Mouse (Mus musculus): Measurements from ENCODE around the gene Uck2. TPM values are rescaled to one million over a fixed set of nuclear protein-coding genes. Genes with fewer than 3 reads are reported as not detected.

The Uck2 gene
- polyA plus RNA-seq, 1 experiment from 2014 or later = 86.3 TPM

- Histone ChIP-seq H3K4me2 (replicated peaks; ENCODE audit: low read depth, low read length) (no peak overlapping the region), H3K27ac (ENCODE audit: low read length) (no peak overlapping the region), H3K4me3 (ENCODE audit: low read depth, low read length) (no peak overlapping the region), H3K27me3 (ENCODE audit: control insufficient read depth, insufficient read depth, low read length) (no peaks in the 10 kb centered on the region), H3K9me3 (ENCODE audit: control insufficient read depth, low read depth, low read length) (no peaks in the 10 kb centered on the region), H3K9ac (replicated peaks; ENCODE audit: low read depth, low read length) (no peak overlapping the region), H3K4me1 (ENCODE audit: control insufficient read depth, insufficient read depth, low read length) (peaks cover 17% of the 10 kb centered on the region), H3K36me3 (ENCODE audit: control insufficient read depth, insufficient read depth, low read length) (no peaks in the 10 kb centered on the region)
- 39% methylated on average over 11 of the region's 11 CpGs for WGBS
- no peak; the same call in 1 of the 2 replicates for ATAC-seq (ENCODE audit: insufficient number of reproducible peaks, insufficient read depth, low FRiP score, low read depth)
Observed at GRCm38 (mm10) chr1:167288665-167289538, 3.8 kb upstream of the Uck2 start.

- Histone ChIP-seq H3K4me2 (replicated peaks; ENCODE audit: low read depth, low read length) (no peak overlapping the region), H3K27me3 (ENCODE audit: control insufficient read depth, insufficient read depth, low read length) (no peaks in the 10 kb centered on the region), H3K36me3 (ENCODE audit: control insufficient read depth, insufficient read depth, low read length) (no peaks in the 10 kb centered on the region), H3K9me3 (ENCODE audit: control insufficient read depth, low read depth, low read length) (no peaks in the 10 kb centered on the region), H3K4me3 (ENCODE audit: low read depth, low read length) (no peak overlapping the region), H3K9ac (replicated peaks; ENCODE audit: low read depth, low read length) (no peak overlapping the region), H3K27ac (ENCODE audit: low read length) (no peak overlapping the region), H3K4me1 (ENCODE audit: control insufficient read depth, insufficient read depth, low read length) (peaks cover 20% of the 10 kb centered on the region)
- ATAC-seq (ENCODE audit: insufficient number of reproducible peaks, insufficient read depth, low FRiP score, low read depth) = no peak
- WGBS = 74% methylated on average over 5 of the region's 5 CpGs
Observed at GRCm38 (mm10) chr1:167287156-167287555, 2.0 kb upstream of the Uck2 start.

- H3K4me1 ChIP-seq (ENCODE audit: control insufficient read depth, insufficient read depth, low read length) = peaks cover 16% of the 10 kb centered on the region
- no peak overlapping the region; the same call in 1 of the 2 replicates for H3K27ac ChIP-seq (ENCODE audit: low read length)
- H3K4me3 ChIP-seq (ENCODE audit: low read depth, low read length) = peak overlapping the region; percentile 93
- H3K9me3 ChIP-seq (ENCODE audit: control insufficient read depth, low read depth, low read length) = no peaks in the 10 kb centered on the region
- peak overlapping the region; percentile 84; the same call in 1 of the 2 replicates for H3K9ac ChIP-seq (replicated peaks; ENCODE audit: low read depth, low read length)
- 2% methylated on average over 8 of the region's 8 CpGs for WGBS
- ATAC-seq (ENCODE audit: insufficient number of reproducible peaks, insufficient read depth, low FRiP score, low read depth) = no peak
- no peaks in the 10 kb centered on the region for H3K36me3 ChIP-seq (ENCODE audit: control insufficient read depth, insufficient read depth, low read length)
- H3K27me3 ChIP-seq (ENCODE audit: control insufficient read depth, insufficient read depth, low read length) = no peaks in the 10 kb centered on the region
- peak overlapping the region; percentile 76 for H3K4me2 ChIP-seq (replicated peaks; ENCODE audit: low read depth, low read length)
Observed at GRCm38 (mm10) chr1:167285356-167285755, 236 bp upstream of the Uck2 start.

- H3K9me3 ChIP-seq (ENCODE audit: control insufficient read depth, low read depth, low read length) = no peaks in the 10 kb centered on the region
- H3K4me3 ChIP-seq (ENCODE audit: low read depth, low read length) = peak overlapping the region; percentile 93
- under 1% methylated on average over 50 of the region's 51 CpGs for WGBS
- peak; percentile 92 for ATAC-seq (ENCODE audit: insufficient number of reproducible peaks, insufficient read depth, low FRiP score, low read depth)
- peak overlapping the region; percentile 84 for H3K9ac ChIP-seq (replicated peaks; ENCODE audit: low read depth, low read length)
- H3K27me3 ChIP-seq (ENCODE audit: control insufficient read depth, insufficient read depth, low read length) = no peaks in the 10 kb centered on the region
- peaks cover 13% of the 10 kb centered on the region for H3K4me1 ChIP-seq (ENCODE audit: control insufficient read depth, insufficient read depth, low read length)
- H3K36me3 ChIP-seq (ENCODE audit: control insufficient read depth, insufficient read depth, low read length) = no peaks in the 10 kb centered on the region
- peak overlapping the region; percentile 96 for H3K27ac ChIP-seq (ENCODE audit: low read length)
- H3K4me2 ChIP-seq (replicated peaks; ENCODE audit: low read depth, low read length) = peak overlapping the region; percentile 76
Observed at GRCm38 (mm10) chr1:167284837-167285319, 242 bp downstream of the Uck2 start.

- Histone ChIP-seq H3K9me3 (ENCODE audit: control insufficient read depth, low read depth, low read length) (no peaks in the 10 kb centered on the region), H3K4me1 (ENCODE audit: control insufficient read depth, insufficient read depth, low read length) (peaks cover 9% of the 10 kb centered on the region), H3K27me3 (ENCODE audit: control insufficient read depth, insufficient read depth, low read length) (no peaks in the 10 kb centered on the region), H3K36me3 (ENCODE audit: control insufficient read depth, insufficient read depth, low read length) (no peaks in the 10 kb centered on the region), H3K4me3 (ENCODE audit: low read depth, low read length) (peak overlapping the region; percentile 93), H3K4me2 (replicated peaks; ENCODE audit: low read depth, low read length) (peak overlapping the region; percentile 76), H3K9ac (replicated peaks; ENCODE audit: low read depth, low read length) (peak overlapping the region; percentile 84), H3K27ac (ENCODE audit: low read length) (peak overlapping the region; percentile 96)
- WGBS = under 1% methylated on average over 73 of the region's 73 CpGs
- ATAC-seq (ENCODE audit: insufficient number of reproducible peaks, insufficient read depth, low FRiP score, low read depth) = peak; percentile 11
Observed at GRCm38 (mm10) chr1:167284258-167284836, 773 bp downstream of the Uck2 start.

GRCm38 (mm10) chr1:167283441-167284257 lies 1.5 kb downstream of the Uck2 start:
- Histone ChIP-seq H3K4me2 (replicated peaks; ENCODE audit: low read depth, low read length) (peak overlapping the region; percentile 76), H3K9me3 (ENCODE audit: control insufficient read depth, low read depth, low read length) (no peaks in the 10 kb centered on the region), H3K4me1 (ENCODE audit: control insufficient read depth, insufficient read depth, low read length) (peaks cover 9% of the 10 kb centered on the region), H3K36me3 (ENCODE audit: control insufficient read depth, insufficient read depth, low read length) (no peaks in the 10 kb centered on the region), H3K27me3 (ENCODE audit: control insufficient read depth, insufficient read depth, low read length) (no peaks in the 10 kb centered on the region), H3K4me3 (ENCODE audit: low read depth, low read length) (peak overlapping the region; percentile 93), H3K27ac (ENCODE audit: low read length) (peak overlapping the region; percentile 96), H3K9ac (replicated peaks; ENCODE audit: low read depth, low read length) (peak overlapping the region; percentile 84)
- ATAC-seq (ENCODE audit: insufficient number of reproducible peaks, insufficient read depth, low FRiP score, low read depth) = no peak; the same call in 1 of the 2 replicates
- 0% methylated on average over 44 of the region's 44 CpGs for WGBS

GRCm38 (mm10) chr1:167282768-167283167 lies 2.4 kb downstream of the Uck2 start:
- WGBS = 54% methylated on average over 5 of the region's 5 CpGs
- H3K4me3 ChIP-seq (ENCODE audit: low read depth, low read length) = peak overlapping the region; percentile 93; the same call in 1 of the 2 replicates
- no peaks in the 10 kb centered on the region for H3K27me3 ChIP-seq (ENCODE audit: control insufficient read depth, insufficient read depth, low read length)
- H3K36me3 ChIP-seq (ENCODE audit: control insufficient read depth, insufficient read depth, low read length) = no peaks in the 10 kb centered on the region
- H3K9ac ChIP-seq (replicated peaks; ENCODE audit: low read depth, low read length) = 0 out of 2 replicates have a peak overlapping the region, but pooled peaks have one; percentile 84
- H3K9me3 ChIP-seq (ENCODE audit: control insufficient read depth, low read depth, low read length) = no peaks in the 10 kb centered on the region
- H3K4me2 ChIP-seq (replicated peaks; ENCODE audit: low read depth, low read length) = peak overlapping the region; percentile 76
- H3K27ac ChIP-seq (ENCODE audit: low read length) = no peak overlapping the region; the same call in 1 of the 2 replicates
- no peak for ATAC-seq (ENCODE audit: insufficient number of reproducible peaks, insufficient read depth, low FRiP score, low read depth)
- peaks cover 9% of the 10 kb centered on the region for H3K4me1 ChIP-seq (ENCODE audit: control insufficient read depth, insufficient read depth, low read length)

GRCm38 (mm10) chr1:167282112-167282511 lies 3.0 kb downstream of the Uck2 start:
- no peak overlapping the region for H3K9ac ChIP-seq (replicated peaks; ENCODE audit: low read depth, low read length)
- ATAC-seq (ENCODE audit: insufficient number of reproducible peaks, insufficient read depth, low FRiP score, low read depth) = no peak
- WGBS = 83% methylated on average over 3 of the region's 3 CpGs

More at GRCm38 (mm10) chr1:167282112-167282511, 3.0 kb downstream of the Uck2 start:
- no peaks in the 10 kb centered on the region for H3K36me3 ChIP-seq (ENCODE audit: control insufficient read depth, insufficient read depth, low read length)
- no peak overlapping the region for H3K27ac ChIP-seq (ENCODE audit: low read length)
- H3K27me3 ChIP-seq (ENCODE audit: control insufficient read depth, insufficient read depth, low read length) = no peaks in the 10 kb centered on the region
- H3K4me3 ChIP-seq (ENCODE audit: low read depth, low read length) = no peak overlapping the region
- no peak overlapping the region for H3K4me2 ChIP-seq (replicated peaks; ENCODE audit: low read depth, low read length)
- H3K9me3 ChIP-seq (ENCODE audit: control insufficient read depth, low read depth, low read length) = no peaks in the 10 kb centered on the region
- H3K4me1 ChIP-seq (ENCODE audit: control insufficient read depth, insufficient read depth, low read length) = peaks cover 9% of the 10 kb centered on the region

All from stomach, embryonic 14.5 days (tissue).